Mouse (Mus musculus): Measurements from ENCODE around the gene Anapc11. TPM values are rescaled to one million over a fixed set of nuclear protein-coding genes. Genes with fewer than 3 reads are reported as not detected.

Gene Anapc11
- polyA plus RNA-seq, 1 experiment, result 200 TPM

DNA sequence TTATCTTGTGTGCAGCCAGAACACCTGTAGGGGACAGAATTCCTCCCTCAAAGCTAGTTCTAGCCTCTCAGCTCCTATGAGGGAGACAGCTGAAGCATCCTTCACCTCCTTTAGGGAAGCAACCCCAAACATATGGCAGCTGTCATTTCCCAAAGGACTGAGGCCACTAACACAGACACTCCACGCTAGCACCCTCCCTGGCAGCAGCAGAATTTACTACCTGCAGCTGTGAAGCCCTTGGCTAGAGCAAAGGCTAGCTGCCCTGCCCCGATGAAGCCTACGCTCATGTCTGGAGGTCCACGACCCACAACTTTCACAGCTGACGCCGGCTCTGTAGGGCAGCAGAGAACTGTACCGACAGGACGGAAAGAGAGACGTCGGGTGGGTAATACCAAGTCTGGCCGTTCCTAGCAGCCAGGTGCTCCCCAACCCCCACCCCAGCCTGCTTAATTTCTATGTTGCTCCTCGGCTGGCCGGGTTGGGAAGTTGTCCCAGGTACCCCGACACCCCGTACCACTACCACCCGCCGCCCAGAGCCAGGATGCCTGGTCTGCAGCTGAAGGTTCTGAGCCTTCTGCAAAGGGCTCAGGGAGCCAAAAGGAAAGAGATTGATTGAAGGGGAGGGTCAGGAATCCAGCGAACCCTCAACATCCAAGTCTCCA lies 44.8 kb downstream of the Anapc11 start:
- TF ChIP-seq GATA1 (IDR thresholded peaks at IDR 0.05; ENCODE audit: low read length), result no peak

DNA sequence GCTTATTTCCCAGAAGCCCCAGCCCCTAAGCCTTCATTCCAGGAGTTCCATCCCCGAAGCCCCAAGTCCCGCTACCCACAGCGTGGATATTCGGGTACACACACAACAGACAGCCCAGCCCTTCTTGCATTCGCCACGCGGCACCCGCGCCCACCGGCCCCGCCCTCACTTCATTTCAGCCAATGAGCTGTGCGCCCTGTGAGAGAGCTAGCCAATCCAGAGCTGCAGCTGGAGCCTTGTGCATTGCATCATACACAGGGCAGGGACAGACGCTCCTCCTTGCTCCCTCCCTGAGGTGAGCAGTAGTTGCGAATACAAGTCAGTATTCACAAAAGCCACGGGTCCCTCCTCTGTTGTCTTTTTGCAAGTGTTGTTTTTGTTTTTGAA lies 45.4 kb downstream of the Anapc11 start, which contains the start of gene Pycr1:
Gene Pycr1, minus strand, starts transcription at position 169 of the 387 bp plus-strand sequence.
- TF ChIP-seq GATA1 (IDR thresholded peaks at IDR 0.05; ENCODE audit: low read length), result no peak

DNA sequence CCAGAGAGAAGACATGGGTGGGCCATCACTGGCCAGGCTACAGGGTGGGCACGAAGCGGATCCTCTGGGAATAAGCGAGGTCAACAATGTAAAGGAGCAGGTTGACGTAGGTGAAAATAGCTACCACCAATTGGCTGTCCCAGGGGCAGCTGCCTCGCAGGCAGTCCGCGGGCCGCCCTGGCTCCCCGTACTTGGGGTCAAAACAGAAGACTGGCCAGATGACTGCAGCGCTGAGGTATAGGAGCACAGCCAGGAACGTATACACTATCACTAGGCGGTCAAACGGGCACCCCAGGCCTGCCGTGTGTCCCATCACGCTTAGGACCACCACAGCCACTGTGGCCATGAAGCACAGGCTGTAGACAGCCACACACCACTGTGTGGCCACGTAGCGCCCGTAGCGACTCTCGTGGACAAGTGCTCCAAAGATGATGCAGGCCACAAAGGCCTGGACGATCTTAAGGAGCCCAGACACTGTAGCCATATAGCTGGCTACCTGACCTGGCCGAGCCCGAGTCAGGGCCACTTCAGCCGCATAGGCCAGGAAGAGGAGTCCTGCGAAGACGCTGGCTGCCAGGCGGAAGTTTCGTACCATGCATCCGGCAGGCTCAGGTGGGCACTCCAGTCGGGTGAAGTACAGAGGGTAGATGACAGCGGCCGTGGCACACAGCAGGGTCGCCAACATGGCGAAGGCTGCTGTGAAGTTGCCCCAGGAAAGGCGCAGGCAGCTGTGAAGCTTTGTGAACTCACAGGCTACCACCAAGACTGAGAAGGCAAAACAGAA lies 49.0 kb downstream of the Anapc11 start:
- no peak for TF ChIP-seq GATA1 (IDR thresholded peaks at IDR 0.05; ENCODE audit: low read length)

DNA sequence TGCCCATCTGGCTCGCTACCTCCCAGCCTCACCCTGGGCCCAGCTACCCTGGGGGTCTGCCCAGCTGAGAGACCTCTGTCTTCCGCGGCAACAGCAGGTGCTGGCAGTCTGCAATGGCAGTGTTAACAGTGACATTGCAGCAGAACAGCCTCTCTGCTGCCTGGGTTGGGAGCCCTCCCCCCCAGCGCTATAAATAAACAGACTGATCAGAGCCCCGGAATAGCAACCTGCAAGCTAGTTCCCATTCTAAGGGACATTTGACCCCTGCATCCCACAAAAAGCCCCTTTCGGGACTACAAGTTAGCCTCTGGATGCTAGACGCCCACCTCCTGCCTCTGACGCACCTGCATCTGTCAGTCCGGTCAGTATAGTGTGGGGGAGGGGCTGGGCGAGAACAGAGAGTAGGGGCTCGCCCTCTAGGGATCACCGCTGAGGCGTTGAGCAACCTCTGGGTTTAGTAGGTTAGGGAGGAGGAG lies 49.8 kb downstream of the Anapc11 start, which contains the start of gene Myadml2:
Gene Myadml2, minus strand, starts transcription at position 158 of the 476 bp plus-strand sequence.
- TF ChIP-seq GATA1 (IDR thresholded peaks at IDR 0.05; ENCODE audit: low read length), result no peak

DNA sequence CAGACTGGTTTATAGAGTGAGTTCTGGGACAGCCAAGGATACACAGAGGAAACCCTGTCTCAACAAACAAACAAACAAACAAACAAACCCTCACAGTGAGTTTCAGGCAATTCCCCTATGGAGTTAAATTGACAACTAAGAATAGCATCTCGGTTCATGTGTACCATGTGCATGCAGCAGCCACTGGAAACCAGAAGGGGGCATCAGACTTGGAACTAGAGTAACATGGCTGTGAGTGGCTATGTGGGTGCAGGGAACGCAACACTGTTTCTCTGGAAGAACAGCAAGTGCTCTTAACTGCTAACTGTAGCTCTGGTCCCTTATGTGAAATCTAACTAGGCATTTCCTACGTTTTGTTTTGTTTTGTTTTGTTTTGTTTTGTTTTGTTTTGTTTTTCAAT lies 53.7 kb downstream of the Anapc11 start:
- no peak for TF ChIP-seq GATA1 (IDR thresholded peaks at IDR 0.05; ENCODE audit: low read length)

DNA sequence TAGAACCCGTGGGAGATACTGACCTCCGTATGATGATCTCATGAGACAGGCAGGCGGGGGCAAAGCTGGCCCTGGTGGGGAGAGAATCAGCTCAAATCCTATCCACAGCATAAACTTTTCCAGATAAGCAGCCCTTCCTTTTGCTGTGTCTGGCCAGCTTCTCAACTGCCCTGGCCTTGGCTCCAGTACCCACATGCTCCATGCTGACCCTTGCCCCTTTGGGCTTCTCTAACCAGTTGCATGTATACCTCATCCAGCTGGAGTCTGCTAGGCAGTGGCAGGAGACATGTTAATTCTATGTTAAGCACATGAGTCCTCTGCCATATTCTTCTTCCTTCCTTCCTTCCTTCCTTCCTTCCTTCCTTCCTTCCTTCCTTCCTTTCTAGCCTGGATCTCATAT lies 56.5 kb downstream of the Anapc11 start:
- TF ChIP-seq GATA1 (IDR thresholded peaks at IDR 0.05; ENCODE audit: low read length), result no peak

DNA sequence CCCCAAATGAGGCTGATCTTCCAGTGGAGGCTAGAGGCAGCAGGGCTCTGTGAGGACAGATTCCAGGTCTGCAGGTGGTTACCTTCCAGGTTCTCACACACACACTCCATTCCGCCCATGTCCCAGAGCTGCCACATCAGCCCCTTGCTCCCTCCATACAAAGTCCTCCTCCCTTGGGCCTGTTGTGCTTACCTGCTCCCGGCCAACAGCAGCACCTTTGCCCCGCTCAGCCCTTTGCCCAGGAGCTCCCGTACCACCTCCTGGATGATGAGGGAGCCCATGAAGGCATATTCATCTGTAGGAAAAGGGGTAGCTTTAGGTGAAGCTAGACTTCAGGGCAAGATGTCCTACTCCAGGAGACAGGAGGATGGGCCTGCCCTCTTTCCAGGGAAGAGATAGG lies 59.1 kb downstream of the Anapc11 start:
- no peak for TF ChIP-seq GATA1 (IDR thresholded peaks at IDR 0.05; ENCODE audit: low read length)

Other genes with a start within 250 kb of the Anapc11 start
- 103 and 191 TPM in 2 replicates for gene Actg1, start 249.9 kb upstream of the Anapc11 start, polyA plus RNA-seq (2012)
- not detected in 2 replicates for gene Fscn2, start 236.9 kb upstream of the Anapc11 start, polyA plus RNA-seq (2012)
- gene Faap100, start 219.7 kb upstream of the Anapc11 start, polyA plus RNA-seq (2012), result 28.1 and 30.6 TPM in 2 replicates
- 55.2 and 115 TPM in 2 replicates for gene Nploc4, start 160.7 kb upstream of the Anapc11 start, polyA plus RNA-seq (2012)
- gene Tspan10, start 155.8 kb upstream of the Anapc11 start, polyA plus RNA-seq (2012), result not detected in 2 replicates
- 0.17 and 0.31 TPM in 2 replicates for gene Pde6g, start 144.9 kb upstream of the Anapc11 start, polyA plus RNA-seq (2012)
- gene Oxld1, start 140.4 kb upstream of the Anapc11 start, polyA plus RNA-seq (2012), result 20.5 and 22.7 TPM in 2 replicates
- gene Ccdc137, start 140.3 kb upstream of the Anapc11 start, polyA plus RNA-seq (2012), result 50.2 and 76.0 TPM in 2 replicates
- 26.9 and 44.9 TPM in 2 replicates for gene Arl16, start 130.8 kb upstream of the Anapc11 start, polyA plus RNA-seq (2012)
- gene Mrpl12, start 113.8 kb upstream of the Anapc11 start, polyA plus RNA-seq (2012), result 600 and 743 TPM in 2 replicates
- 74.6 and 83.7 TPM in 2 replicates for gene Slc25a10, start 106.6 kb upstream of the Anapc11 start, polyA plus RNA-seq (2012)
- not detected in 2 replicates for gene Gcgr, start 67.7 kb upstream of the Anapc11 start, polyA plus RNA-seq (2012)
- 170 and 215 TPM in 2 replicates for gene Mcrip1, start 48.7 kb upstream of the Anapc11 start, polyA plus RNA-seq (2012)
- gene Ppp1r27, start 47.3 kb upstream of the Anapc11 start, polyA plus RNA-seq (2012), result not detected in 2 replicates
- gene P4hb, start 25.2 kb upstream of the Anapc11 start, polyA plus RNA-seq (2012), result 559 and 642 TPM in 2 replicates
- gene Arhgdia, start 16.8 kb upstream of the Anapc11 start, polyA plus RNA-seq (2012), result 1,177 and 1,217 TPM in 2 replicates
- 539 and 588 TPM in 2 replicates for gene Alyref, start 56 bp upstream of the Anapc11 start, polyA plus RNA-seq (2012)
- gene Npb, start 10.1 kb downstream of the Anapc11 start, polyA plus RNA-seq (2012), result 1.7 and 2.3 TPM in 2 replicates
- 149 and 196 TPM in 2 replicates for gene Pcyt2, start 19.5 kb downstream of the Anapc11 start, polyA plus RNA-seq (2012)
- 108 and 170 TPM in 2 replicates for gene Sirt7, start 26.8 kb downstream of the Anapc11 start, polyA plus RNA-seq (2012)
- 44.0 and 52.0 TPM in 2 replicates for gene Mafg, start 35.2 kb downstream of the Anapc11 start, polyA plus RNA-seq (2012)
- gene Pycr1, start 45.3 kb downstream of the Anapc11 start, polyA plus RNA-seq (2012), result 1.8 and 3.2 TPM in 2 replicates
- not detected in 2 replicates for gene Myadml2, start 49.7 kb downstream of the Anapc11 start, polyA plus RNA-seq (2012)
- not detected in 2 replicates for gene Notum, start 62.8 kb downstream of the Anapc11 start, polyA plus RNA-seq (2012)
- 215 and 275 TPM in 2 replicates for gene Aspscr1, start 74.6 kb downstream of the Anapc11 start, polyA plus RNA-seq (2012)
- gene Cenpx, start 115.3 kb downstream of the Anapc11 start, polyA plus RNA-seq (2012), result 42.0 and 251 TPM in 2 replicates
- gene Lrrc45, start 115.5 kb downstream of the Anapc11 start, polyA plus RNA-seq (2012), result 28.7 and 33.4 TPM in 2 replicates
- gene Rac3, start 123.0 kb downstream of the Anapc11 start, polyA plus RNA-seq (2012), result 1.6 and 2.7 TPM in 2 replicates
- gene Dcxr, start 128.9 kb downstream of the Anapc11 start, polyA plus RNA-seq (2012), result 28.9 and 50.8 TPM in 2 replicates
- not detected in 2 replicates for gene Cbr2, start 133.7 kb downstream of the Anapc11 start, polyA plus RNA-seq (2012)
- 2,256 and 2,629 TPM in 2 replicates for gene Hmga1b, start 164.4 kb downstream of the Anapc11 start, polyA plus RNA-seq (2012)
- 50.0 and 86.3 TPM in 2 replicates for gene Rfng, start 185.8 kb downstream of the Anapc11 start, polyA plus RNA-seq (2012)
- 73.2 and 84.7 TPM in 2 replicates for gene Gps1, start 185.9 kb downstream of the Anapc11 start, polyA plus RNA-seq (2012)
- 184 and 189 TPM in 2 replicates for gene Dus1l, start 198.0 kb downstream of the Anapc11 start, polyA plus RNA-seq (2012)
- gene Fasn, start 226.1 kb downstream of the Anapc11 start, polyA plus RNA-seq (2012), result 420 and 762 TPM in 2 replicates

All from G1E-ER4 (cell line).